Mouse (Mus musculus): ENCODE results near the gene Olfr125.

Gene Olfr125

GRCm38 (mm10) chr17:37832649-37833048 is at the start of gene Olfr125:
TSS of gene Olfr125 (plus strand) at chr17:37832949.
- no peak for DNase-seq (ENCODE audit: low spot score)

- no peak for DNase-seq (ENCODE audit: low spot score)
Observed at GRCm38 (mm10) chr17:37793229-37793628, 39.5 kb upstream of the Olfr125 start, which contains the start of gene Olfr123. TSS of gene Olfr123 (plus strand) at chr17:37793529.

GRCm38 (mm10) chr17:37799588-37799987 is 33.2 kb upstream of the Olfr125 start, which contains the start of gene Olfr124:
TSS of gene Olfr124 (plus strand) at chr17:37799888.
- DNase-seq (ENCODE audit: low spot score) = no peak

GRCm38 (mm10) chr17:37847183-37847582 is 14.4 kb downstream of the Olfr125 start, which contains the start of gene Olfr126:
TSS of gene Olfr126 (plus strand) at chr17:37847483.
- DNase-seq (ENCODE audit: low spot score) = no peak

GRCm38 (mm10) chr17:37863901-37864300 is 31.2 kb downstream of the Olfr125 start:
- no peak for DNase-seq (ENCODE audit: low spot score)

- DNase-seq (ENCODE audit: low spot score) = no peak
Observed at GRCm38 (mm10) chr17:37869676-37870205, 37.0 kb downstream of the Olfr125 start.

- no peak for DNase-seq (ENCODE audit: low spot score)
Observed at GRCm38 (mm10) chr17:37873830-37874229, 41.1 kb downstream of the Olfr125 start.

All from ovary, postnatal 14 days (tissue).